Mouse (Mus musculus) heart, embryonic 11.5 days (tissue): ENCODE measurements at regions not wholly inside any gene's neighbourhood (a gene's known extent, or its start where the extent isn't known, plus 50 kb on each side); places are given as distances from the start of the nearest gene placed in this dataset.

Experiments
- ATAC-seq: fragments of 200-750 bp; cut with Nextera tagmentation; replicated peaks from 2 replicates; pipeline ENCODE4 v1.8.0; 2017; ENCODE audit warnings: moderate library complexity; ENCODE audit not compliant: insufficient number of reproducible peaks, low FRiP score, low TSS enrichment
- H3K27ac ChIP-seq: fragments of 300-500 bp; sonication (generic); 2 replicates; pipeline ENCODE4 v1.5.1; 2014; ENCODE audit warnings: mild to moderate bottlenecking, low read depth, low read length
- H3K27me3 ChIP-seq: fragments of 300-500 bp; sonication (generic); 2 replicates; pipeline ENCODE4 v1.6.1; 2014; ENCODE audit warnings: mild to moderate bottlenecking, low read length, mixed read lengths; ENCODE audit not compliant: control insufficient read depth, insufficient read depth
- H3K36me3 ChIP-seq: fragments of 300-500 bp; sonication (generic); 2 replicates; pipeline ENCODE4 v1.6.1; 2014; ENCODE audit warnings: mild to moderate bottlenecking, low read length, moderate library complexity, mixed read lengths; ENCODE audit not compliant: control insufficient read depth, insufficient read depth
- H3K4me1 ChIP-seq: fragments of 300-500 bp; sonication (generic); 2 replicates; pipeline ENCODE4 v1.6.1; 2014; ENCODE audit warnings: low read length; ENCODE audit not compliant: control insufficient read depth, insufficient read depth
- H3K4me2 ChIP-seq: fragments of 300-500 bp; sonication (generic); 2 replicates; pipeline ENCODE4 v1.6.1; 2014; ENCODE audit warnings: mild to moderate bottlenecking, moderate library complexity
- H3K4me3 ChIP-seq: fragments of 300-500 bp; sonication (generic); 2 replicates; pipeline ENCODE4 v1.5.1; 2014; ENCODE audit warnings: low read depth, low read length
- H3K9ac ChIP-seq: fragments of 300-500 bp; sonication (generic); 2 replicates; pipeline ENCODE4 v1.6.1; 2014; ENCODE audit warnings: mild to moderate bottlenecking, low read depth, low read length, moderate library complexity
- H3K9me3 ChIP-seq: fragments of 300-500 bp; sonication (generic); replicated peaks from 2 replicates; pipeline ENCODE4 v1.6.1; 2016; ENCODE audit warnings: low read length; ENCODE audit not compliant: control insufficient read depth
- WGBS: fragments of 180-500 bp; shearing (Covaris S2); extraction: QIAGEN DNeasy Blood & Tissue Kit; methylation state at CpG from one replicate; pipeline ENCODE4 v1.1.7; 2014; ENCODE audit not compliant: insufficient replicate concordance; 5-methylcytosine and 5-hydroxymethylcytosine counted together

DNA sequence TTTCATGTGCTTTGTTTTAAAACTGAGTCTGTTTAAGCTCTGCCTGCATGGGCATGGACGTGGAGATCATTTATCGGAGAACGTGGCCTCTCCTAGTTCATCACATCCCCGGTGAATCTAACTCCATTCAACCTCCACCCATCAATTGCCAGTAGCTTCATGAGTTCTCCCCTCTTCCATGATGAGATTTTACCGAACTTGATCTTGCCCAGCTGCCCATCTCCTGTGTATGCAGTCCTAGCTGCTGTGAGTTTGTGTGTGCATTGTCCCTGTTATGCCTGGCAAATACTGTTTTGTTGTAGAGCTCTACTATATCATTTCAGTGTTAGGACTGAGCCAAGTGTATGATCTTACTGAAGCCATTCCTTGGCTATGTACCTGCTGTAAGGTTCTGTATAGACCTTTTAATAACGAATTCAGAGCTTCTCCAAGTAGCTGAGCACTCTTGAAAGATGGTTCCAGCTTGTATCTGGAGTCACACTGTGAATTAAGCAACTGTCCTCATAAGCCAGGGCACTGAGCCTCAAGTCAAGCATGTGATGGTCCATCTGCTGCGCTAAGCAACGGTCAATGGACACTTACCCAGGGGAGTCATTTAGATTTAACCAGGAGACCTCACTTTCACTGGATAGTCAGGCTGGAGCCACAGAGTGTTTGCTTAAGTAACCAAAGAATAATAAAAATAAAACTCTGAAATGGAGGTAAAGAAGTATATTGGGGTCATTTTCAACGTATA lies 484.5 kb downstream of the Ptprc start:
- H3K9ac ChIP-seq: no peak overlapping the region
- no peaks in the 10 kb centered on the region for H3K4me1 ChIP-seq
- 83% methylated on average over 9 of the region's 9 CpGs for WGBS
- no peak overlapping the region for H3K4me3 ChIP-seq
- no peak for ATAC-seq
- no peaks in the 10 kb centered on the region for H3K27me3 ChIP-seq
- H3K27ac ChIP-seq: no peak overlapping the region
- no peak overlapping the region for H3K4me2 ChIP-seq
- no peaks in the 10 kb centered on the region for H3K9me3 ChIP-seq
- H3K36me3 ChIP-seq: no peaks in the 10 kb centered on the region

DNA sequence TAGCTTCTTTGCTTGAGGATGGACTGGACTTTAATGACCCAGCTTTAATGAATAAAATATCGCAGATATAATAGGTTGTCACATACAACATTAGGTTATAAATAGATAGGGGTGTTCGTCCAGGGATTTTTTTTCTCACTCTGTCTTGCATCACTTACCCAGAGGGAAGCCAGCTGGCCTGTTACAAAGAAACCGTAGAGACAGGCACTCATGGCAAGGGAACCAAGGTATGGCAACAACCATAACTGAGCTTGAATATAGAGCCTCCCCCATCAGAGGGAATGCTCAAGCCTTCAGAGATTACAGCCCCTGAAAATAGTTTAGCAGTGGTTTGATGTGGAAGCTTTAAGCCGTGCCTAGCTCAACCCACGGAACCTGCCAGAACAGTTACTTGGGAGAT lies 504.9 kb downstream of the Ptprc start:
- ATAC-seq: no peak
- Histone ChIP-seq H3K4me3 (no peak overlapping the region), H3K4me1 (no peaks in the 10 kb centered on the region), H3K27ac (no peak overlapping the region), H3K36me3 (no peaks in the 10 kb centered on the region), H3K9me3 (no peaks in the 10 kb centered on the region), H3K27me3 (no peaks in the 10 kb centered on the region), H3K4me2 (no peak overlapping the region), H3K9ac (no peak overlapping the region)
- 71% methylated on average over 5 of the region's 5 CpGs for WGBS

DNA sequence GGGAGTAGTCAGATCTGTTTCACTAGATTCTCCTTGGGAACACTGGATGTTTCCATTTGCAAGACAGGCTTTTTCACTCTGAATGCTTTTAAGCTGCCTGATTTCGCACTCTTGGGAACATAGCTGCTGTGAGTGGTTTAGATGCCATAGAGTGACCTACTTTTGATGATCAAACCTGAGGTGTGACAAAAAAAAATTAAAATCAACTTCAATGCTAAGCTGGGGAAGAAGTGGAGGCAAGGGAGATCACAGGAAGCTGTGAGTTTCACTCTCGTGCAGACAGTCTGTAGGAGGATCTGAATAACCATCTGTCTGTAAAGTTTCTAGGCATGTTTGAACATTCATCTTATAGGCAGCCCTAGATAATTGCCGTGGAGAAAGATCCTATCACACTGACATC lies 505.7 kb downstream of the Ptprc start:
- Histone ChIP-seq H3K36me3 (no peaks in the 10 kb centered on the region), H3K27me3 (no peaks in the 10 kb centered on the region), H3K27ac (no peak overlapping the region), H3K9ac (no peak overlapping the region), H3K9me3 (no peaks in the 10 kb centered on the region), H3K4me1 (no peaks in the 10 kb centered on the region), H3K4me3 (no peak overlapping the region), H3K4me2 (no peak overlapping the region)
- no peak for ATAC-seq
- WGBS: 67% methylated on average over 3 of the region's 3 CpGs

DNA sequence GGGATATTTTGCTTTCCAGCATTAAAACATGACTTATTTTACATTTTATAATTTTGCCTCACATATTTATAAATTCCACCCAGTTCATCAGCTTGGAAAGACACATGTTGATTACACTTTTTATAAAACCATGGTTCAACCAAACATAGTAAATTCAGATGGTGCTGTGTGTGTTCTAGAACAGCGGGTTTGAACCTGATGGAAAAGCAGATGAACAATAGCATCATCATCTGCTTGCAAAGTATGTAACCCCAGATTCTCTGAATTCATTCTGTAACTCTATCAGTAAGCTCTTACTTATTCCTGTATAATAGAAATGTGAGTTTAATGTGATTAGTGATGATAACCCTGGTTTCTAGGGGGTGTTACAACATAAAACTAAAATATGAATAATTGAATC lies 517.4 kb downstream of the Ptprc start:
- Histone ChIP-seq H3K27ac (no peak overlapping the region), H3K36me3 (no peaks in the 10 kb centered on the region), H3K9ac (no peak overlapping the region), H3K27me3 (no peaks in the 10 kb centered on the region), H3K9me3 (no peaks in the 10 kb centered on the region), H3K4me2 (no peak overlapping the region), H3K4me3 (no peak overlapping the region), H3K4me1 (peaks cover 3% of the 10 kb centered on the region; the same call in 1 of the 2 replicates)
- ATAC-seq: no peak
- 94% methylated on average over 1 of the region's 1 CpGs for WGBS

DNA sequence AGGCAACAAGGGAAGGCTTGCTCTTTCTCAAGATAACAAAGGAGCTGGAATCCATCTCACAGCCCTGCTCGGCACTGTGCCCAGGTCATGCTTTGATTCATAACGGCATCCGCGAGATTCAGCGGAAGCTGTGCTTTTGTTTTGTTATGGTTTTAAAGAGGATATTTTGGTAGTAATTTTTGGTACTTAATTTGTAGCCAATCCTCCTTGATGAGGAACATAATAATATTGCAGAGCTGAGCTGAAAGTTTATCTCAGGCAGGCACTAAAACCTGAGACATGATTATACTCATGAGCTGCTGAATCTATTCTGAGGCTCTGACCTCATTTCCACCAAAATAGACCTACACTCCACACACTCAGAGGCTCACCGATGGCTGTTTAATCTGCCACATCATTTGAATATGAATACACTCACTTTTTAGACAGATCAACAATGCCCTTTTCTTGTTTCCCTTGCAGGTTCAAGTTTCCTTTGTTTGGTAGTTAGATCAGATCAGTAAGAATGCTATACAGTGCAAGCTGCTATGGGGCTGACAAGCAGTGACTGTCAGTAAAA lies 518.5 kb downstream of the Ptprc start:
- peak overlapping the region; percentile 38 for H3K4me2 ChIP-seq
- H3K9me3 ChIP-seq: no peaks in the 10 kb centered on the region
- peak overlapping the region; percentile 80 for H3K27ac ChIP-seq
- 16% methylated on average over 6 of the region's 6 CpGs for WGBS
- H3K36me3 ChIP-seq: no peaks in the 10 kb centered on the region
- 0 out of 2 replicates have a peak, but pooled peaks have one; percentile 69 for ATAC-seq
- H3K4me1 ChIP-seq: peaks cover 3% of the 10 kb centered on the region; the same call in 1 of the 2 replicates
- peak overlapping the region; percentile 8; the same call in 1 of the 2 replicates for H3K4me3 ChIP-seq
- peak overlapping the region; percentile 40; the same call in 1 of the 2 replicates for H3K9ac ChIP-seq
- no peaks in the 10 kb centered on the region for H3K27me3 ChIP-seq

DNA sequence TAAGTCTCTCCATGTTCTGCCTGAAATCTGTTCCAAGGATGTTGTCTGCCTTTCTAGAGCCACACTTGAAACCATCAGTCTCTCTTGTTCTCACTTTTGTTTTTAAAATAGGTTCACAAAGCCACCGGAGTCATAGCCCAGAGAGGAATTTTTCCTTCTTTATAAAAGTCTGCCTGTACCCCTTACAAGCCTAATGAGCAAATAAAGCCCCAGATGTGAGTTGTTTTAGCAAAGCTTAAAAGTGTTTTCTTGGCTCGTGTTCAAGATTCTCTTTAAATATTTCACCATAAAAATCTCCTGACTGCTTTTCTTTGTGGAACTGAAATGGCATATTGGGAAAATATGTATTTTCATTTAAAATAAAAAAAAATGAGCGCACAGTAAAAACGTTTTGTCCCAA lies 521.3 kb downstream of the Ptprc start:
- 59% methylated on average over 4 of the region's 4 CpGs for WGBS
- no peaks in the 10 kb centered on the region for H3K27me3 ChIP-seq
- no peak overlapping the region for H3K4me2 ChIP-seq
- no peak for ATAC-seq
- H3K36me3 ChIP-seq: no peaks in the 10 kb centered on the region
- H3K4me1 ChIP-seq: peaks cover 3% of the 10 kb centered on the region; the same call in 1 of the 2 replicates
- no peaks in the 10 kb centered on the region for H3K9me3 ChIP-seq
- H3K9ac ChIP-seq: no peak overlapping the region
- H3K4me3 ChIP-seq: no peak overlapping the region
- H3K27ac ChIP-seq: peak overlapping the region; percentile 35; the same call in 1 of the 2 replicates

DNA sequence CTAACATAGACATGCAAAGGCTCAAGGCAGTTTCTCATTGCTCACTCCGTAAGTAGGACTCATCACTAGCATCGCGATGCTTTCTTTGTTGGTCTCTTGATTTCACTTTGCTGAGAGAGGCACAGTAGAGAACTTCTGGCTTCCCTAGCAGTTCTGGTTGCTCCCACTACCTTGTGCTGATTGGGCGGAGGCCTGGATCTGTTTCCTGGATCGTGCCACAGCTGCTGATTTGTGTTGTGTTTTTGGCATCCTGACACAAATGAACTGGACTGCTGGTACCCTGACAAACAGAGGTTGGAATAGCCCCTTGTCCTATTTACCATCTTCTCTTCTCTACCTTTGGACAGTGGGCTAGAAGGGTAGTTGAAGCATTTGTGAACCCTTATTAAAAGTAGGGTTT lies 522.0 kb downstream of the Ptprc start:
- Histone ChIP-seq H3K9ac (no peak overlapping the region), H3K4me2 (no peak overlapping the region), H3K27ac (no peak overlapping the region), H3K36me3 (no peaks in the 10 kb centered on the region), H3K27me3 (no peaks in the 10 kb centered on the region), H3K9me3 (no peaks in the 10 kb centered on the region), H3K4me1 (peaks cover 3% of the 10 kb centered on the region; the same call in 1 of the 2 replicates), H3K4me3 (no peak overlapping the region)
- WGBS: 77% methylated on average over 5 of the region's 5 CpGs
- no peak for ATAC-seq

DNA sequence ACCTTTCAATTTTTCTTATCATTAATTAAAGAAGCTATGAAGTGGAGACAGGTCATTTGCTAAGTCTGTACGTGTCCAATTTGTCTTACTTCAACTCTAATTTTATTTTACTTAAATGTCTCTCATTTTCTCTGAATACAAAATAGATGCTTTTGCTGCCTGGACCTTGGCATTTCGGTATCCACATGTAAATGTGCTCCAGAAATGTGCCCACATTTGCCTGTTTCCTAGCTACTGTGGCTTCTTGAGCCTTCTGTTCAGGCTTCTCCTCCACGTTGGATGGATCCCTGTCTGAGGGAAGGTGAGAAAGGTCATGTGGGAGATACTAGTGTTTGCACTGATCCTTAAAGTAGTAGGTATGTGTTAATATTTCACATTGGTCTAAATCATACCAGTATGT lies 524.9 kb downstream of the Ptprc start:
- Histone ChIP-seq H3K4me1 (peaks cover 3% of the 10 kb centered on the region; the same call in 1 of the 2 replicates), H3K9ac (no peak overlapping the region), H3K27me3 (no peaks in the 10 kb centered on the region), H3K36me3 (no peaks in the 10 kb centered on the region), H3K27ac (no peak overlapping the region), H3K4me3 (no peak overlapping the region), H3K4me2 (no peak overlapping the region), H3K9me3 (no peaks in the 10 kb centered on the region)
- no peak for ATAC-seq
- 50% methylated on average over 3 of the region's 3 CpGs for WGBS

DNA sequence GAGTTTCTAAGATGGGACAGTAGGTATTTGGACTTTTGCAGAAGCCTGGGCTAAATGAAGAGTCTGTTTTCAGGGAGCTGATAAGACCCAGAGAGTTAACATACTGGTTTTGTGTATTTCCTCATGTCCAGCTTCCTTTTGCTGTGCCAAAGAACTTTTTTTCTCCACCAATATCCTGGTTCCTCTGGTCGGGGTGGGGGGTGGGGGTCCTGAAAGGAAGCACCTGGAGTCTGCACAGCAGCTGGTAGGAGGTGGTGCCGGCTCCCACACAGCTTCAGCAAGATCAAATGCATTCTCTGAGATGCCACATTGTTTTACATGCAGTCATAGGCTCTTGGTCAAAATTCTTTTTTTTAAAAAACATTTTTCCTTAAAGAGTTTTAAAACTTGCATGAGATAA lies 525.4 kb downstream of the Ptprc start:
- no peak overlapping the region for H3K4me2 ChIP-seq
- 18% methylated on average over 2 of the region's 2 CpGs for WGBS
- no peak overlapping the region for H3K4me3 ChIP-seq
- no peaks in the 10 kb centered on the region for H3K36me3 ChIP-seq
- H3K4me1 ChIP-seq: peaks cover 3% of the 10 kb centered on the region; the same call in 1 of the 2 replicates
- no peak overlapping the region for H3K27ac ChIP-seq
- no peak overlapping the region for H3K9ac ChIP-seq
- H3K9me3 ChIP-seq: no peaks in the 10 kb centered on the region
- no peaks in the 10 kb centered on the region for H3K27me3 ChIP-seq
- ATAC-seq: no peak
